Mouse (Mus musculus): ENCODE results near the gene Slc7a6.

Slc7a6 gene

GRCm38 (mm10) chr8:106140191-106140590 is 28.5 kb upstream of the Slc7a6 start:
- no peak for DNase-seq (ENCODE audit: low read depth in 2 of 2, low spot score in 2 of 2)

- DNase-seq (ENCODE audit: low read depth in 2 of 2, low spot score in 2 of 2) = peak; percentile 80 to 83
Measured at GRCm38 (mm10) chr8:106140769-106141168, 27.9 kb upstream of the Slc7a6 start.

- no peak for DNase-seq (ENCODE audit: low read depth in 2 of 2, low spot score in 2 of 2)
Measured at GRCm38 (mm10) chr8:106145331-106145730, 23.3 kb upstream of the Slc7a6 start.

GRCm38 (mm10) chr8:106146014-106146413 is 22.6 kb upstream of the Slc7a6 start:
- DNase-seq (ENCODE audit: low read depth in 2 of 2, low spot score in 2 of 2) = no peak

GRCm38 (mm10) chr8:106147868-106148565 is 20.6 kb upstream of the Slc7a6 start:
- DNase-seq (ENCODE audit: low read depth in 2 of 2, low spot score in 2 of 2) = no peak

GRCm38 (mm10) chr8:106149025-106149424 is 19.6 kb upstream of the Slc7a6 start:
- DNase-seq (ENCODE audit: low read depth in 2 of 2, low spot score in 2 of 2) = no peak

- peak; percentile 82 to 91 for DNase-seq (ENCODE audit: low read depth in 2 of 2, low spot score in 2 of 2)
Measured at GRCm38 (mm10) chr8:106149801-106150652, 18.6 kb upstream of the Slc7a6 start, which contains the start of gene Pla2g15. TSS of gene Pla2g15 (plus strand) at chr8:106150399.

- no peak for DNase-seq (ENCODE audit: low read depth in 2 of 2, low spot score in 2 of 2)
Measured at GRCm38 (mm10) chr8:106150653-106151000, 18.0 kb upstream of the Slc7a6 start.

GRCm38 (mm10) chr8:106151041-106151440 is 17.6 kb upstream of the Slc7a6 start:
- no peak for DNase-seq (ENCODE audit: low read depth in 2 of 2, low spot score in 2 of 2)

GRCm38 (mm10) chr8:106152876-106153275 is 15.8 kb upstream of the Slc7a6 start:
- no peak for DNase-seq (ENCODE audit: low read depth in 2 of 2, low spot score in 2 of 2)

GRCm38 (mm10) chr8:106157419-106157818 is 11.2 kb upstream of the Slc7a6 start:
- DNase-seq (ENCODE audit: low read depth in 2 of 2, low spot score in 2 of 2) = no peak

GRCm38 (mm10) chr8:106158381-106158780 is 10.3 kb upstream of the Slc7a6 start:
- DNase-seq (ENCODE audit: low read depth in 2 of 2, low spot score in 2 of 2) = no peak

GRCm38 (mm10) chr8:106159876-106160275 is 8.8 kb upstream of the Slc7a6 start:
- DNase-seq (ENCODE audit: low read depth in 2 of 2, low spot score in 2 of 2) = no peak

GRCm38 (mm10) chr8:106163251-106163650 is 5.4 kb upstream of the Slc7a6 start:
- no peak for DNase-seq (ENCODE audit: low read depth in 2 of 2, low spot score in 2 of 2)

GRCm38 (mm10) chr8:106165460-106165859 is 3.2 kb upstream of the Slc7a6 start:
- peak; percentile 62 to 73 for DNase-seq (ENCODE audit: low read depth in 2 of 2, low spot score in 2 of 2)

- peak in 1 of 2 experiments; percentile 47 for DNase-seq (ENCODE audit: low read depth in 2 of 2, low spot score in 2 of 2)
Measured at GRCm38 (mm10) chr8:106169017-106169933, 618 bp downstream of the Slc7a6 start.

- DNase-seq (ENCODE audit: low read depth in 2 of 2, low spot score in 2 of 2) = no peak
Measured at GRCm38 (mm10) chr8:106169934-106170480, 1.4 kb downstream of the Slc7a6 start.

GRCm38 (mm10) chr8:106173566-106173965 is 4.9 kb downstream of the Slc7a6 start:
- DNase-seq (ENCODE audit: low read depth in 2 of 2, low spot score in 2 of 2) = no peak

GRCm38 (mm10) chr8:106176891-106177290 is 8.2 kb downstream of the Slc7a6 start:
- DNase-seq (ENCODE audit: low read depth in 2 of 2, low spot score in 2 of 2) = no peak

GRCm38 (mm10) chr8:106177594-106177993 is 8.9 kb downstream of the Slc7a6 start:
- DNase-seq (ENCODE audit: low read depth in 2 of 2, low spot score in 2 of 2) = no peak

GRCm38 (mm10) chr8:106178428-106178827 is 9.8 kb downstream of the Slc7a6 start:
- no peak for DNase-seq (ENCODE audit: low read depth in 2 of 2, low spot score in 2 of 2)
